Mouse (Mus musculus) retina, postnatal 7 days (tissue): ENCODE measurements around the gene Nol9.

Experiments used
- DNase-seq: peaks from one replicate; pipeline ENCODE4 v3.0.0-alpha.2; 2012; ENCODE audit warnings: low read depth, low spot score

Gene Nol9

GRCm38 (mm10) chr4:152062390-152063110 is 23.4 kb downstream of the Nol9 start:
- DNase-seq, result no peak

GRCm38 (mm10) chr4:152067280-152067679 is 28.2 kb downstream of the Nol9 start:
- no peak for DNase-seq

- DNase-seq, result no peak
These were observed 29.1 kb downstream of the Nol9 start for GRCm38 (mm10) chr4:152068166-152068724.

- DNase-seq, result no peak
These were observed 30.1 kb downstream of the Nol9 start for GRCm38 (mm10) chr4:152069245-152069644.

GRCm38 (mm10) chr4:152070494-152071396 is 31.6 kb downstream of the Nol9 start:
- DNase-seq, result no peak

- DNase-seq, result no peak
These were observed 33.0 kb downstream of the Nol9 start, which contains the start of gene Plekhg5 for GRCm38 (mm10) chr4:152072121-152072601. Gene Plekhg5 (plus strand): TSS chr4:152072498.

GRCm38 (mm10) chr4:152072655-152073054 is 33.5 kb downstream of the Nol9 start:
- no peak for DNase-seq

- DNase-seq, result no peak
These were observed 34.6 kb downstream of the Nol9 start for GRCm38 (mm10) chr4:152073715-152074114.

GRCm38 (mm10) chr4:152074548-152074947 is 35.4 kb downstream of the Nol9 start:
- no peak for DNase-seq

GRCm38 (mm10) chr4:152077191-152077590 is 38.1 kb downstream of the Nol9 start:
- no peak for DNase-seq

- DNase-seq, result no peak
These were observed 39.0 kb downstream of the Nol9 start for GRCm38 (mm10) chr4:152078105-152078530.

- DNase-seq, result no peak
These were observed 40.1 kb downstream of the Nol9 start for GRCm38 (mm10) chr4:152079261-152079660.

- no peak for DNase-seq
These were observed 40.8 kb downstream of the Nol9 start for GRCm38 (mm10) chr4:152079931-152080330.

GRCm38 (mm10) chr4:152083611-152084220 is 44.6 kb downstream of the Nol9 start:
- DNase-seq, result no peak

- DNase-seq, result no peak
These were observed 45.5 kb downstream of the Nol9 start for GRCm38 (mm10) chr4:152084616-152085015.

- DNase-seq, result no peak
These were observed 47.5 kb downstream of the Nol9 start for GRCm38 (mm10) chr4:152086505-152087210.

- DNase-seq, result no peak
These were observed 48.3 kb downstream of the Nol9 start for GRCm38 (mm10) chr4:152087211-152088081.

GRCm38 (mm10) chr4:152088133-152088532 is 49.0 kb downstream of the Nol9 start:
- no peak for DNase-seq

GRCm38 (mm10) chr4:152088556-152089120 is 49.5 kb downstream of the Nol9 start:
- no peak for DNase-seq

GRCm38 (mm10) chr4:152090191-152090590 is 51.1 kb downstream of the Nol9 start:
- no peak for DNase-seq
